Mouse (Mus musculus) olfactory bulb, adult 2 months (tissue): ENCODE results near the gene Dhcr24.

Experiments used
- CTCF ChIP-seq: fragments of 200-500 bp; IDR thresholded peaks from 2 replicates; pipeline ENCODE4 v1.5.1; 2012; ENCODE audit warnings: low read depth, mild to moderate bottlenecking, low read length, moderate library complexity; ENCODE audit not compliant: insufficient read depth
- POLR2A ChIP-seq: fragments of 200-500 bp; IDR thresholded peaks from 2 replicates; pipeline ENCODE4 v1.6.1; 2012; ENCODE audit warnings: mild to moderate bottlenecking, low read depth, low read length, moderate library complexity; ENCODE audit not compliant: insufficient read depth

- TF ChIP-seq POLR2A (no peak), CTCF (no peak)
Measured at GRCm38 (mm10) chr4:106564161-106564560, 3.3 kb downstream of the Dhcr24 start.
